Mouse (Mus musculus) cerebellum, adult 2 months (tissue): Measurements from ENCODE around the gene Map3k9. TPM values are rescaled to one million over a fixed set of nuclear protein-coding genes. Genes with fewer than 3 reads are reported as not detected.

Experiments used
- DNase-seq, 2 experiments: peaks; one replicate each; pipeline ENCODE4 v3.0.0; 2021
- H3K27ac ChIP-seq: fragments of 200-500 bp; 2 replicates; pipeline ENCODE4 v1.5.1; 2012; ENCODE audit warnings: low read length, control low read depth, inconsistent platforms; ENCODE audit not compliant: insufficient read depth
- H3K27me3 ChIP-seq: fragments of 200-500 bp; 2 replicates; pipeline ENCODE4 v1.6.1; 2012; ENCODE audit warnings: inconsistent platforms, mild to moderate bottlenecking, low read length, moderate library complexity; ENCODE audit not compliant: control insufficient read depth, insufficient read depth
- H3K4me1 ChIP-seq: fragments of 200-500 bp; 2 replicates; pipeline ENCODE4 v1.6.1; 2011; ENCODE audit warnings: low read length; ENCODE audit not compliant: control insufficient read depth, insufficient read depth
- H3K4me3 ChIP-seq: fragments of 200-500 bp; replicated peaks from 2 replicates; pipeline ENCODE3; 2011; ENCODE audit warnings: mild to moderate bottlenecking, low read depth, low read length, control low read depth; ENCODE audit not compliant: insufficient read depth
- CTCF ChIP-seq: fragments of 200-500 bp; IDR thresholded peaks from 2 replicates; pipeline ENCODE4 v1.5.1; 2011; ENCODE audit warnings: low read depth, mild to moderate bottlenecking, control low read depth, low read length, moderate library complexity, borderline replicate concordance; ENCODE audit not compliant: insufficient read depth
- POLR2A ChIP-seq: fragments of 200-500 bp; IDR thresholded peaks from 2 replicates; pipeline ENCODE4 v1.6.1; 2011; ENCODE audit warnings: low read length, control low read depth, borderline replicate concordance; ENCODE audit not compliant: insufficient read depth
- WGBS: fragments of 180-500 bp; shearing (Covaris S2); methylation state at CpG from one replicate; pipeline ENCODE4 v1.1.7; 2018; 5-methylcytosine and 5-hydroxymethylcytosine counted together
- polyA plus RNA-seq: library from polyadenylated mRNA; depleted of rRNA; stranded (reverse); fragments of >200 nt; gene quantifications from 2 replicates; pipeline ENCODE4 v1.2.3, GENCODE M21; 2012

Map3k9 gene
- polyA plus RNA-seq, 1 experiment, result 14.4 TPM

DNA sequence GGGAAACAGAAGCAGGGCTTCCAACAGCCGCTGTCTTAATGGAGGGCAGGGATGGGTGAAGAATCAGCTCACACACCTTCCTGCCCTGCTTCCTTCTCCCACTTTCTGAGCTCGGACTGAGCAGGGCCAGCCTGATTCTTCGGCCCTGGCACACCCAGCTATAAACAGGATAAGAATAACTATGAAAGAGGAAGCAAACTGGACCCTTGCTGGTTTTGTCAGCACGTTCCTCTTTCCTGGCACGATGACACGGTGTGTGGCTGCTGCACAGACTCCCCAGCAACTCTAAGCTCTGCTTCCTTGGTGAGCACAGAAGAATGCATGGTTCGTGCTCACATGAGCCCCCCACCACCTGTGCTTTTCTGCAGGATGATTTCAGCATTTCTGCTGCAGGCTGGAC, 26.3 kb downstream of the Map3k9 start:
- Histone ChIP-seq H3K4me3 (no peak overlapping the region), H3K4me1 (peaks cover 35% of the 10 kb centered on the region), H3K27me3 (no peaks in the 10 kb centered on the region), H3K27ac (peak overlapping the region; percentile 17)
- TF ChIP-seq CTCF (no peak), POLR2A (no peak)
- 4% methylated on average over 7 of the region's 7 CpGs for WGBS
- DNase-seq, result peak; percentile 64 to 73

DNA sequence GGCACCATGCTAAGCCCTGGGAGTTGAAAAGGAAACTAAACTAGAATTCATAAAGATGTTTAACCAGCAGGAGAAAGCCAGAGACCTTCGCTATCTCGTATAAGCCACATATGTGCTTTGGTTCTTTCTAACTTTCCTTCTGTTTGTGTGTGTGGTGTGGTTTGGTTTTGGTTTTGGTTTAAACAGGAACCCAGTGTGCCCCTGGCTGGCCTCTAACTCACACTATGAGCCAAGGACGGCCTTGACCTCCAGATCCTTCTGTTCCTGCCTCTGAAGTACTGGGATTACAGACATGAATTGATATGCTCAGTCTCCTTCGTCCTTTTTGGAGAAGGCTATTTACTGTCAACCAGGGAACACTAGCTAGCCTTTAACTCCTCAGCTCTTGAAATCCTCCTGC, 29.9 kb downstream of the Map3k9 start:
- Histone ChIP-seq H3K4me1 (peaks cover 43% of the 10 kb centered on the region), H3K27ac (no peak overlapping the region), H3K4me3 (no peak overlapping the region), H3K27me3 (no peaks in the 10 kb centered on the region)
- WGBS, result 52% methylated on average over 4 of the region's 4 CpGs
- DNase-seq, result no peak
- no peak for TF ChIP-seq POLR2A
- no peak for TF ChIP-seq CTCF

DNA sequence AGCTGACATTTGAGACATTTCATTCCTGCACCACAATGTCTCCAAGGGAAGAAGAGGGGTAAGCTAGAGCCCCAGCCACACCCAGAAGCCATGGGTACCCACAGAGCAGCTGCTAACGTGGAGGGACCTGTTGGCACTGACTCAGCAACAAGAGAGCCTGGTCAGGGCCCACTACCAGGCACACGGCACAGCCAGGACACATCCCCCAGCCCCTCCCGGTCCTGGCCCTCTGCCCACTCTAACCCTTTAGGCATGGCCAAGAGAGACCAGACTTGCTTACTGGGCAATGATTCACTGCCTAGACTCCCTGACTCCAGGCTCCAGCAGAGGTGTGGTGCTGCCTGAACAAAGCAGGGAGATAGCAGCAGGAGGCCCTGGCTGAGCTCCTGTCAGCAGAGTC, 32.1 kb downstream of the Map3k9 start:
- WGBS, result 17% methylated on average over 3 of the region's 3 CpGs
- peaks cover 28% of the 10 kb centered on the region for H3K4me1 ChIP-seq

DNA sequence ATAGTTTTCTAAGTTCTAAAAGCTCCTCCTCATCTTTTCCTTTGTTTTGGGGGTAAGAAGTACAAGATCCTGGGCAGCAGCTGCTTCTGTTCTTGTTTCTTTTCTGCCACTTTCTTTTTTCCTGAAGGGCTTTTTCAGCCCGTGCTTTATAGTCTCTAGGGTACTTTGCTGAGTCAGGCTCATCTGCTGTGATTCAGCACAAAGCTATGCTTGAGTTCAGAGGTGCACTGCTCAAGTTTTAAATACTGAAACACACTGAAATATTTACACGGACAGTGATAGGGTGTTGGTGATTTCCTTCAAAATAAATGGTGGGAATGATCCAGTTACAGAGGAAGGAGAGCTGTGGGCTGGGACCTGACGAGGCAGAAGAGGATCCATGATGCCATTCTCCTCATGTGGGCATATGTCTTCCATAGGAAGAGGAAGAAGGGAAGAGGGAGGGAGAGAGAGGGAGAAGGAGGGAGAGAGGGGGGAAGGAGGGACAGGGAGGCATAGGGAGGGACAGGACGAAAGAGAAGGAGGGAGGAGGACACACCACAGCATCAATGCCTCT, 32.9 kb downstream of the Map3k9 start:
- 59% methylated on average over 4 of the region's 4 CpGs for WGBS
- Histone ChIP-seq H3K4me1 (peaks cover 23% of the 10 kb centered on the region), H3K27me3 (no peaks in the 10 kb centered on the region), H3K4me3 (no peak overlapping the region), H3K27ac (no peak overlapping the region)
- DNase-seq, result no peak
- TF ChIP-seq POLR2A (no peak), CTCF (no peak)

More for the DNA sequence above, 32.1 kb downstream of the Map3k9 start:
- no peak overlapping the region for H3K4me3 ChIP-seq
- peak; percentile 38 for DNase-seq
- TF ChIP-seq POLR2A (no peak), CTCF (no peak)
- H3K27ac ChIP-seq, result no peak overlapping the region
- H3K27me3 ChIP-seq, result no peaks in the 10 kb centered on the region

DNA sequence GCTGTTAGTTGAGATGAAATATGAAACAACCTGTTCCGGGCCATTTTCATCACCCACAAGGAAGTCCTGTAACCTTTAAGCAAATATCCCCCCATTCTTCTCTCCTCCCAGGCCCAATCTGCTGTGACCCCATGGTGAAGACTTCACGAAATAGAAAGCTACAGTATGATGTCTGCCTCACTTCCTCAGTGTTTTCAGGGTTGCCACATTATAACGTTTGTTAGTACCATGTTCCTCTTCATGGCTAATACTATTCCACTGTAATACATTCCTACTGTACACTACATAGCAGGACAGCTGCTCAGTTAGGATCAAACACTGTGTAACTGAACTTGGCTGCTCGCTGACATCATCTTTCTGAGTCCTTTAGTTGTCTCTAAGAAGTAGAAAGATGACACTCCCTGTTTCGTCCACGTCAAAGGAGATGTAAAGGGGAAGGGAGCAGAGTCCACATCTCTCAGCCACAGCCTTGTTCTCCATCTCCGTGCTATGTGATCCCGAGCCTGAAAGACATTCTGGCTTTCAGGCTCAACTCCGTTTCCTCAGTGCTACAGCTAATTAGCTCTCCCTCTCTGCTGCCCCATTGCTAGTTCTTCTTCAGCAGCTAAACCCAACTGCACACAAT, 34.5 kb downstream of the Map3k9 start:
- no peak for DNase-seq
- WGBS, result 82% methylated on average over 9 of the region's 9 CpGs
- no peak for TF ChIP-seq POLR2A
- TF ChIP-seq CTCF, result no peak

DNA sequence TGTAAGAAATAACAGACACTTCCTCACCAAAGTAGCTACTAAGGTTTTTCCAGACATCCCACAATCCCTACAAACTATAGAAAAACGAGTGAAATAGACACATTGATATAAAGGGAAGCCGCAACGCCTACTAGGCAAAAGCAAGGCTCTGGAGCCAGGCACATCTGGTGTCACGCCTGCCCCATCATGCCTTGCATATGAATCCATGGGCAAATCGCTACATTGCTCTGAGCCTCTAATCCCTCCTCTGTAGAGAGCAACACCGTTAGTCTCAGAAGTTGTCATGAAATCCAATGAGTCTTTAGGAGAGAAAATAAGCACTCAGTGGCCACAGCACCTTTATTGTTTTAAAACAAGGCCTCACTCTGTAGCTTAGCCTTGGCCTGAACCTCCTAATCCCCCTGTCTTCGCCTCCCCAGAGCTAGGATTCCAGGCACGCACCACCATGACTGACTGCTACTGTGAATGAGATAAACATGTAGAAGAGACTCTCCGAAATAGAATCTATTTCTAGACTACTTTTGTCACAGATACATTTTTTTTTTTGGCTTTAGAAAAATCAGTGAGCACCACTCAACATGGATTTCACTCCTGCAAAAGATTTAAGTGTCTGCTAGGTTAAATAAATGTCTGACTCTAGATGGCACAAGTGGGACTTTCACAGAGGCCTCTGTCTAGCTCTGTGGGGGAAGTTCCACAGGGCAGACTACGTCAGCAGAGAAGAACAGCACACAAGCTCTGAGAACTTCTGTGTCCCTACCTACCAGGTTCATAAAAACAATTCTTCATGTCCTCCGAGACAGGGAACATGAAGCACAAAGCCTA, 45.5 kb downstream of the Map3k9 start:
- DNase-seq, result no peak
- H3K4me3 ChIP-seq, result no peak overlapping the region
- 86% methylated on average over 11 of the region's 11 CpGs for WGBS
- TF ChIP-seq CTCF, result no peak
- no peak for TF ChIP-seq POLR2A
- H3K4me1 ChIP-seq, result no peaks in the 10 kb centered on the region
- no peak overlapping the region for H3K27ac ChIP-seq
- no peaks in the 10 kb centered on the region for H3K27me3 ChIP-seq

More for the DNA sequence above, 34.5 kb downstream of the Map3k9 start:
- H3K27ac ChIP-seq, result no peak overlapping the region
- H3K4me1 ChIP-seq, result peaks cover 20% of the 10 kb centered on the region
- no peaks in the 10 kb centered on the region for H3K27me3 ChIP-seq
- H3K4me3 ChIP-seq, result no peak overlapping the region

DNA sequence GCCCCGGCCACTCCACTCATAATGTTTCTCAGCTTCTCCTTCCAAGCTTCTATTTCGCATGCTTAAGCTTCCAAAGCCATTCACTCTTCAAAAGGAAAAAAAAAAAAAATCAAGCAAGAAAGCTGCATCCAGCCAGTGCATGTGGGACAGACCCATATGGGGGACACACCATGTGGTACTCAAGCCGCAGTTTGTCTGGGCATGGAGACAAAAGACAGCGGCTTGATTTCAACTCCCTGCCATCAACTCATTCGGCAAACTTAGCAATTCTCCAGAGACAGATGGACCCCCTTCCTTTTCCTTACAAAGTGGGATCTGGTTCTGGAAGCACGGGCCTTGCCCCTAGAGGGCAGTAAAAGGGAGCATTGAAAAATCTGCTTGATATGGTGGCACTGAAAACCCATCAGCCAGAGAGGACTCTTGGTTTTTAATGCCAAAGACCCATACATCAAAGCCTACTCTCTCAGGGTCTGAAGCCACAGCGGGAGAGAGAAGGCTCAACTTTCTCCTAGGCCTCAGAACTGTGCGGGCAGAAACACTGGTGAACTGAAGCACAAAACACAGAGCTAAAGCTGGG, 54.6 kb downstream of the Map3k9 start:
- peaks cover 10% of the 10 kb centered on the region for H3K4me1 ChIP-seq
- H3K27ac ChIP-seq, result no peak overlapping the region
- no peaks in the 10 kb centered on the region for H3K27me3 ChIP-seq
- 34% methylated on average over 8 of the region's 8 CpGs for WGBS
- DNase-seq, result peak; percentile 35 to 37
- no peak overlapping the region for H3K4me3 ChIP-seq
- TF ChIP-seq CTCF, result peak; percentile 20; the same call in 1 of the 2 replicates
- no peak for TF ChIP-seq POLR2A
